In the genomic region with DNA sequence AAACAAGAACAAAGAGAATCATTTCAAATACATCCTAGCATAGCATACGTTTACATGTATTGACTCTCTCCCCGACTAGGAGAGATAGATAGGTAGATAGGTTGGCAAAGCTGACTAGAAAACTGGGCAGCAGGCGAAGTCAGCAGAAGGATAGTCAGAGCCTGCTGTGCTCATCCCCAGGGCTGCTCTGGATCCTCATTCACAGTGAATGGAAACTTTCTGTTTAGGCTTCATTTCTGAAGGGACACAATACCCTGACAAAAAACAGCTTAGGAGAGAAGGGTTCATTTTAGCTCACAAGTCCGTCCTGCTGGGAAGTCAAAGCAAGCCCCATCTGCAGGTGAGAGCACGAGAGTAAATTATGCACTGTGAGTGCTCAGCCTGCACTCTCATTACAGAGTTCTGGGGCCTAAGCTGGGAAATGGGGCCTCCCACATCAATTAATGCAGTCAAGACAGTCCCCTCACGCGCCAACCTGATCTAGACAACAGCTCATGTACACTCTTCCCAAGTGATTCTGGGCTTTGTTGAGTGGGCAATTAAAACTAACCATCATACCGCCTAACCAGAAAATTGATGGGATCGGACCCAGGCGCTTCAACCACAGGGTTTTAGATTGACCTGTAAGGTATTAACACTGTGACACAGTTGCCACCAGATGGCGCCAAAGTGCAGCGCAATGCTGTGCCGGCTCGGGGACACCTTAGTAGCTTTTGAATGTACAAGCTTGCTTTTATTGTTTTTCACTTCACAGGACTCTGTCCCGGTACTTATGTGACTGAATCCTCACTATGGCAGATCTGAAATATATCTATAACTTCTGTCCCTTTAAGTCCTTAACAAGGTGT, we compare ENCODE assay signal across 9 mouse cellular contexts. TPM values are rescaled to one million over a fixed set of nuclear protein-coding genes. Genes with fewer than 3 reads are reported as not detected.
A peak's percentile ranks its signal among the peaks of the same experiment; 100 is the strongest.
DNase-seq lines count a peak whose midpoint lies in the region; ATAC-seq and TF ChIP-seq lines count a peak whose summit lies in the region.
"Had no signal": no experiment of that assay in that cellular context is flagged by ENCODE, and none has a peak within 500 bp of the region (broad histone marks: within the 10 kb centered on the region; RNA-seq: fewer than 3 reads in every experiment).

No protein-coding gene starts in this region.

- H3K4me1 ChIP-seq in E14TG2a.4 (replicated peaks; ENCODE audit: low read depth, low read length) = peaks cover 21% of the 10 kb centered on the region
- H3K4me1 ChIP-seq in forebrain, embryonic 11.5 days (replicated peaks; ENCODE audit: control insufficient read depth, insufficient read depth, low read length) = no peaks in the 10 kb centered on the region
- H3K4me1 ChIP-seq in liver, embryonic 14.5 days (replicated peaks; ENCODE audit: control insufficient read depth in 2 of 2, insufficient read depth in 2 of 2, low read length in 1 of 2) = no peaks in the 10 kb centered on the region
- 0 out of 2 replicates have a peak, but pooled peaks cover 3% of the 10 kb centered on the region for H3K4me1 ChIP-seq in neural tube, embryonic 13.5 days (replicated peaks)
- no peaks in the 10 kb centered on the region for H3K4me1 ChIP-seq in stomach, postnatal 0 days (replicated peaks; ENCODE audit: control insufficient read depth, insufficient read depth)
- H3K4me1 ChIP-seq: heart, embryonic 13.5 days had no signal

- peak; percentile 91 for ATAC-seq in forebrain, embryonic 11.5 days (replicated peaks; ENCODE audit: low FRiP score)
- ATAC-seq in liver, embryonic 14.5 days (ENCODE audit: insufficient read depth) = peak; percentile 75; the same call in 1 of the 2 replicates
- ATAC-seq in neural tube, embryonic 13.5 days (ENCODE audit: low read depth) = peak; percentile 90
- ATAC-seq in stomach, postnatal 0 days (ENCODE audit: low FRiP score, low TSS enrichment) = peak; percentile 91

- peaks cover 7% of the 10 kb centered on the region for H3K36me3 ChIP-seq in E14TG2a.4 (ENCODE audit: insufficient read depth, low read length)
- H3K36me3 ChIP-seq in forebrain, embryonic 11.5 days (ENCODE audit: control insufficient read depth, insufficient read depth, low read length) = no peaks in the 10 kb centered on the region
- peaks cover under 1% of the 10 kb centered on the region; the same call in 1 of the 2 replicates for H3K36me3 ChIP-seq in liver, embryonic 14.5 days (replicated peaks; ENCODE audit: control insufficient read depth, insufficient read depth, low read depth)
- peaks cover 16% of the 10 kb centered on the region for H3K36me3 ChIP-seq in neural tube, embryonic 13.5 days
- H3K36me3 ChIP-seq in stomach, postnatal 0 days (ENCODE audit: control insufficient read depth, insufficient read depth, low read length) = no peaks in the 10 kb centered on the region

- H3K27ac ChIP-seq in forebrain, embryonic 11.5 days (ENCODE audit: low read depth, low read length) = no peak overlapping the region
- no peak overlapping the region for H3K27ac ChIP-seq in liver, embryonic 14.5 days
- no peak overlapping the region for H3K27ac ChIP-seq in neural tube, embryonic 13.5 days (replicated peaks)
- H3K27ac ChIP-seq in stomach, postnatal 0 days (replicated peaks) = 0 out of 2 replicates have a peak overlapping the region, but pooled peaks have one; percentile 36
- H3K27ac ChIP-seq: heart, embryonic 13.5 days had no signal

- peak; percentile 68 for DNase-seq in c-Kit-positive CD71-positive TER-119-negative erythroid progenitor cells, embryonic 14.5 days (ENCODE audit: low read depth)
- DNase-seq in forebrain, embryonic 11.5 days (ENCODE audit: low spot score) = peak; percentile 92
- DNase-seq in heart, postnatal 10 days = peak; percentile 80 to 89
- peak; percentile 68 to 93 for DNase-seq in kidney, postnatal 36 days
- DNase-seq in liver, embryonic 14.5 days (ENCODE audit: low read depth in 3 of 3, low spot score in 3 of 3) = peak; percentile 47 to 52 (median 50)
- peak; percentile 90 for DNase-seq in stomach, postnatal 0 days (ENCODE audit: low spot score)

- intact Hi-C loops in heart, postnatal 10 days (cut with DNase I) = loop anchor here (1.0 to 5.0 kb wide), 2 partner anchors 155 to 752 kb away; a partner anchor contains a TSS

- no peaks in the 10 kb centered on the region for H3K9me3 ChIP-seq in E14TG2a.4 (ENCODE audit: low read length)
- H3K9me3 ChIP-seq in forebrain, embryonic 11.5 days (ENCODE audit: control insufficient read depth, low read length) = no peaks in the 10 kb centered on the region
- no peaks in the 10 kb centered on the region for H3K9me3 ChIP-seq in liver, embryonic 14.5 days (ENCODE audit: control insufficient read depth, low read length)
- H3K9me3 ChIP-seq in neural tube, embryonic 13.5 days = no peaks in the 10 kb centered on the region
- no peaks in the 10 kb centered on the region for H3K9me3 ChIP-seq in stomach, postnatal 0 days (ENCODE audit: control insufficient read depth, low read length)
- H3K9me3 ChIP-seq: heart, embryonic 13.5 days had no signal

- H3K9ac ChIP-seq in forebrain, embryonic 11.5 days (ENCODE audit: low read length) = no peak overlapping the region
- no peak overlapping the region for H3K9ac ChIP-seq in liver, embryonic 14.5 days (replicated peaks)
- H3K9ac ChIP-seq in neural tube, embryonic 13.5 days = no peak overlapping the region
- no peak overlapping the region for H3K9ac ChIP-seq in stomach, postnatal 0 days (ENCODE audit: low read length)
- H3K9ac ChIP-seq: heart, embryonic 13.5 days had no signal

- no peak overlapping the region for H3K4me2 ChIP-seq in forebrain, embryonic 11.5 days (ENCODE audit: low read depth, low read length, severe bottlenecking)
- H3K4me2 ChIP-seq in liver, embryonic 14.5 days (ENCODE audit: low read depth) = no peak overlapping the region
- no peak overlapping the region for H3K4me2 ChIP-seq in neural tube, embryonic 13.5 days
- no peak overlapping the region for H3K4me2 ChIP-seq in stomach, postnatal 0 days (replicated peaks; ENCODE audit: low read depth)
- H3K4me2 ChIP-seq: heart, embryonic 13.5 days had no signal

- peak; percentile 74 for TF ChIP-seq CTCF in E14TG2a.4 (conservative IDR thresholded peaks at IDR 0.05; ENCODE audit: low read length)
- peak; percentile 95 for TF ChIP-seq CTCF in liver, embryonic 14.5 days (IDR thresholded peaks at IDR 0.05; ENCODE audit: low read depth)
- TF ChIP-seq CTCF in stomach, postnatal 0 days (IDR thresholded peaks at IDR 0.05; ENCODE audit: low read depth) = peak; percentile 97

- no peak for TF ChIP-seq EP300 in liver, embryonic 14.5 days (IDR thresholded peaks at IDR 0.05; ENCODE audit: low read depth)
- no peak for TF ChIP-seq EP300 in stomach, postnatal 0 days (optimal IDR thresholded peaks at IDR 0.05)

- no peak overlapping the region for H3K4me3 ChIP-seq in E14TG2a.4 (replicated peaks; ENCODE audit: low read length)
- no peak overlapping the region for H3K4me3 ChIP-seq in forebrain, embryonic 11.5 days (ENCODE audit: low read depth, low read length)
- H3K4me3 ChIP-seq in liver, embryonic 14.5 days (ENCODE audit: insufficient read depth in 1 of 2, low read depth in 2 of 2, low read length in 2 of 2) = no peak overlapping the region
- H3K4me3 ChIP-seq in neural tube, embryonic 13.5 days = no peak overlapping the region
- no peak overlapping the region for H3K4me3 ChIP-seq in stomach, postnatal 0 days (ENCODE audit: low read depth, low read length)
- H3K4me3 ChIP-seq: heart, embryonic 13.5 days had no signal

- 18% methylated on average over 15 of the region's 15 CpGs for WGBS in forebrain, embryonic 11.5 days
- WGBS in liver, embryonic 14.5 days (ENCODE audit: insufficient replicate concordance) = 30% methylated on average over 15 of the region's 15 CpGs
- 21% methylated on average over 15 of the region's 15 CpGs for WGBS in neural tube, embryonic 13.5 days
- WGBS in stomach, postnatal 0 days = 20% methylated on average over 15 of the region's 15 CpGs

- H3K27me3 ChIP-seq in E14TG2a.4 (ENCODE audit: insufficient read depth, low read length) = no peaks in the 10 kb centered on the region
- H3K27me3 ChIP-seq in forebrain, embryonic 11.5 days (ENCODE audit: control insufficient read depth, insufficient read depth, low read length) = no peaks in the 10 kb centered on the region
- no peaks in the 10 kb centered on the region for H3K27me3 ChIP-seq in liver, embryonic 14.5 days (ENCODE audit: control insufficient read depth, insufficient read depth, low read length)
- no peaks in the 10 kb centered on the region for H3K27me3 ChIP-seq in neural tube, embryonic 13.5 days
- no peaks in the 10 kb centered on the region for H3K27me3 ChIP-seq in stomach, postnatal 0 days (ENCODE audit: control insufficient read depth, insufficient read depth, low read length)
- H3K27me3 ChIP-seq: heart, embryonic 13.5 days had no signal

RNA-seq across cellular contexts. Expression of a gene that starts 42.4 kb away (rescaled TPM):
- 46.1 and 50.2 TPM in 2 replicates for polyA plus RNA-seq in forebrain, embryonic 11.5 days (2014; fragmentation: Nextera tagmentation; extraction: Ambion mirVana)
- 10 to 100 TPM; 14.6 to 16.9 TPM for total RNA-seq in heart, postnatal 10 days (2021)
- polyA plus RNA-seq in liver, embryonic 14.5 days (2012; rRNA removed) = 6.0 and 9.6 TPM in 2 replicates
- polyA plus RNA-seq in liver, embryonic 14.5 days (2014; fragmentation: Nextera tagmentation; extraction: Ambion mirVana) = 16.3 and 18.1 TPM in 2 replicates
- polyA plus RNA-seq in neural tube, embryonic 13.5 days (2015; fragmentation: Nextera tagmentation; extraction: Ambion mirVana) = 20.3 and 23.7 TPM in 2 replicates
- polyA plus RNA-seq in stomach, postnatal 0 days (2015; fragmentation: Nextera tagmentation; extraction: Ambion mirVana) = 11.1 and 12.0 TPM in 2 replicates

RNA-seq across cellular contexts. Expression of a gene that starts 42.8 kb away (rescaled TPM):
- polyA plus RNA-seq in forebrain, embryonic 11.5 days (2014; fragmentation: Nextera tagmentation; extraction: Ambion mirVana) = 21.2 and 26.3 TPM in 2 replicates
- total RNA-seq in heart, postnatal 10 days (2021) = 1 to 10 TPM; 7.7 to 9.2 TPM
- polyA plus RNA-seq in liver, embryonic 14.5 days (2012; rRNA removed) = 1.4 and 2.8 TPM in 2 replicates
- polyA plus RNA-seq in liver, embryonic 14.5 days (2014; fragmentation: Nextera tagmentation; extraction: Ambion mirVana) = 5.3 and 5.6 TPM in 2 replicates
- 18.1 and 18.9 TPM in 2 replicates for polyA plus RNA-seq in neural tube, embryonic 13.5 days (2015; fragmentation: Nextera tagmentation; extraction: Ambion mirVana)
- 6.1 and 7.6 TPM in 2 replicates for polyA plus RNA-seq in stomach, postnatal 0 days (2015; fragmentation: Nextera tagmentation; extraction: Ambion mirVana)
